Mouse (Mus musculus) E14TG2a.4 (cell line): ENCODE measurements around the gene Siglece.
"Not testable (repeated sequence)": the region's sequence is repeated elsewhere in the genome, so short reads cannot be mapped to it uniquely, and the experiment has no call there.

Experiments
- CTCF ChIP-seq: conservative IDR thresholded peaks from 2 replicates; pipeline ENCODE4 v1.5.1; 2014; ENCODE audit warnings: low read length
- NANOG ChIP-seq: IDR thresholded peaks from 2 replicates; pipeline ENCODE4 v1.6.1; 2014; ENCODE audit warnings: borderline replicate concordance, low read length, mixed read lengths
- POU5F1 ChIP-seq: IDR thresholded peaks from 2 replicates; pipeline ENCODE4 v1.6.1; 2014; ENCODE audit warnings: low read length, borderline replicate concordance

DNA sequence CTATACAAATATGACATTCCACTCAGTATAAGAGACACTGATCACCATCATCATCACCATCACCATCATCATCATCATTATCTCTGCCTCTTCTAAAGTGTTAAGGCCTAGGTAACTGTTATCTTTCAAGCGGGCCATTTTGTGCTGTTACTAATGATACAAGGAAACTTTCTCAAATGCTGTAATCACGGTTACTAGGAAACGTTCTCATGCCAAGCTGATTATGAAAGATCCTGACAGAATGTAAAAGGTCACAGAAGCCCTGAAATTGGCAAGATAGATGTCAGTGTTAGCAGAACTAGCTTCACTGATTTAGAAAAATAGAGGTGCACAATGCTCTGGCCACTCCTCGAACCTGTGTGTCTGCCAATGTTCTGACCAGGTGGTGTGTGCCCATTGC is 7.3 kb upstream of the Siglece start:
- TF ChIP-seq CTCF, NANOG, POU5F1: not testable (repeated sequence)
